8 mouse cellular contexts compared by ENCODE assay signal in genomic region chr8:87974122-87974758, GRCm38 (mm10). TPM values are rescaled to one million over a fixed set of nuclear protein-coding genes. Genes with fewer than 3 reads are reported as not detected.
A peak's percentile ranks its signal among the peaks of the same experiment; 100 is the strongest.
DNase-seq lines count a peak whose midpoint lies in the region; ATAC-seq and TF ChIP-seq lines count a peak whose summit lies in the region.

No protein-coding gene starts in this region.

- peak; percentile 8 for DNase-seq in kidney, adult 18-20 months
- no peak for DNase-seq in kidney, adult 11 months
- no peak for DNase-seq in forebrain, embryonic 11.5 days (ENCODE audit: low spot score)
- no peak for DNase-seq in midbrain, postnatal 0 days (ENCODE audit: low spot score)
- DNase-seq in urinary bladder, postnatal 10 days (ENCODE audit: low spot score) = no peak
- no peak for DNase-seq in gastrocnemius, postnatal 36 days

- no peak for ATAC-seq in forebrain, embryonic 11.5 days (replicated peaks; ENCODE audit: low FRiP score)
- ATAC-seq in kidney, embryonic 14.5 days (ENCODE audit: low FRiP score, low TSS enrichment) = no peak
- ATAC-seq in midbrain, postnatal 0 days (ENCODE audit: low FRiP score) = no peak
- ATAC-seq in cerebellum, adult (ENCODE audit: insufficient number of reproducible peaks, low FRiP score, low TSS enrichment) = no peak; the same call in 1 of the 2 replicates

- TF ChIP-seq CTCF in midbrain, postnatal 0 days (IDR thresholded peaks at IDR 0.05) = no peak

- H3K4me1 ChIP-seq in forebrain, embryonic 11.5 days (replicated peaks; ENCODE audit: control insufficient read depth, insufficient read depth, low read length) = peaks cover 15% of the 10 kb centered on the region
- peaks cover 18% of the 10 kb centered on the region for H3K4me1 ChIP-seq in kidney, embryonic 14.5 days (ENCODE audit: control insufficient read depth, insufficient read depth, low read length)
- no peaks in the 10 kb centered on the region; the same call in 1 of the 2 replicates for H3K4me1 ChIP-seq in midbrain, postnatal 0 days (ENCODE audit: insufficient read depth, low read length)

- WGBS in forebrain, embryonic 11.5 days = 6% methylated on average over 21 of the region's 21 CpGs
- 11% methylated on average over 21 of the region's 21 CpGs for WGBS in kidney, embryonic 14.5 days
- 5% methylated on average over 21 of the region's 21 CpGs for WGBS in midbrain, postnatal 0 days

- no peaks in the 10 kb centered on the region for H3K9me3 ChIP-seq in forebrain, embryonic 11.5 days (ENCODE audit: control insufficient read depth, low read length)
- H3K9me3 ChIP-seq in kidney, embryonic 14.5 days (ENCODE audit: control insufficient read depth, low read length) = no peaks in the 10 kb centered on the region
- no peaks in the 10 kb centered on the region for H3K9me3 ChIP-seq in midbrain, postnatal 0 days (ENCODE audit: low read length)

- H3K27me3 ChIP-seq in forebrain, embryonic 11.5 days (ENCODE audit: control insufficient read depth, insufficient read depth, low read length) = peaks cover 4% of the 10 kb centered on the region
- no peaks in the 10 kb centered on the region for H3K27me3 ChIP-seq in kidney, embryonic 14.5 days (ENCODE audit: control insufficient read depth, insufficient read depth, low read length)
- H3K27me3 ChIP-seq in midbrain, postnatal 0 days (ENCODE audit: insufficient read depth, low read length) = 0 out of 2 replicates have a peak, but pooled peaks cover 4% of the 10 kb centered on the region

- H3K36me3 ChIP-seq in forebrain, embryonic 11.5 days (ENCODE audit: control insufficient read depth, insufficient read depth, low read length) = no peaks in the 10 kb centered on the region
- no peaks in the 10 kb centered on the region for H3K36me3 ChIP-seq in kidney, embryonic 14.5 days (ENCODE audit: control insufficient read depth, insufficient read depth, low read length)
- H3K36me3 ChIP-seq in midbrain, postnatal 0 days (ENCODE audit: insufficient read depth, low read length) = no peaks in the 10 kb centered on the region

- peak overlapping the region; percentile 47 for H3K9ac ChIP-seq in forebrain, embryonic 11.5 days (ENCODE audit: low read length)
- peak overlapping the region; percentile 34; the same call in 1 of the 2 replicates for H3K9ac ChIP-seq in kidney, embryonic 14.5 days (ENCODE audit: low read depth, low read length)
- no peak overlapping the region for H3K9ac ChIP-seq in midbrain, postnatal 0 days (replicated peaks; ENCODE audit: low read length, poor library complexity, severe bottlenecking)

- peak overlapping the region; percentile 13; the same call in 1 of the 2 replicates for H3K4me3 ChIP-seq in forebrain, embryonic 11.5 days (ENCODE audit: low read depth, low read length)
- peak overlapping the region; percentile 32 for H3K4me3 ChIP-seq in kidney, embryonic 14.5 days (ENCODE audit: low read length)
- H3K4me3 ChIP-seq in midbrain, postnatal 0 days (ENCODE audit: low read depth, low read length) = peak overlapping the region; percentile 28

- H3K27ac ChIP-seq in forebrain, embryonic 11.5 days (ENCODE audit: low read depth, low read length) = no peak overlapping the region
- no peak overlapping the region for H3K27ac ChIP-seq in kidney, embryonic 14.5 days (ENCODE audit: low read depth, low read length)
- no peak overlapping the region for H3K27ac ChIP-seq in midbrain, postnatal 0 days (ENCODE audit: low read depth, low read length)

- intact Hi-C loops in gastrocnemius, postnatal 36 days (cut with DNase I) = no loop called here

- peak overlapping the region; percentile 52 for H3K4me2 ChIP-seq in forebrain, embryonic 11.5 days (ENCODE audit: low read depth, low read length, severe bottlenecking)
- H3K4me2 ChIP-seq in kidney, embryonic 14.5 days (replicated peaks; ENCODE audit: low read depth, low read length) = peak overlapping the region; percentile 70
- peak overlapping the region; percentile 56 for H3K4me2 ChIP-seq in midbrain, postnatal 0 days (ENCODE audit: low read depth, low read length, poor library complexity, severe bottlenecking)

RNA-seq across cellular contexts. Expression of gene Zfp423, which starts 14.8 kb away (rescaled TPM):
- 42.1 and 44.8 TPM in 2 replicates for polyA plus RNA-seq in forebrain, embryonic 11.5 days (2014; fragmentation: Nextera tagmentation; extraction: Ambion mirVana)
- polyA plus RNA-seq in kidney, embryonic 14.5 days (2014; fragmentation: Nextera tagmentation; extraction: Ambion mirVana) = 15.3 and 18.8 TPM in 2 replicates
- total RNA-seq in midbrain, postnatal 0 days (2014; rRNA removed) = 53.6 and 57.5 TPM in 2 replicates
- polyA plus RNA-seq in midbrain, postnatal 0 days (2015; fragmentation: Nextera tagmentation; extraction: Ambion mirVana) = 17.9 and 22.9 TPM in 2 replicates
- total RNA-seq in gastrocnemius, postnatal 36 days (2021) = 10 to 100 TPM; 11.5 to 19.6 TPM
